Mouse (Mus musculus) macrophage (primary cell): ENCODE measurements around the gene Msh4. TPM values are rescaled to one million over a fixed set of nuclear protein-coding genes. Genes with fewer than 3 reads are reported as not detected.
"Not testable (repeated sequence)": the region's sequence is repeated elsewhere in the genome, so short reads cannot be mapped to it uniquely, and the experiment has no call there.

Source experiments
- H3K27ac ChIP-seq: fragments of 350-480 bp; formaldehyde crosslinking; 2 replicates; pipeline ENCODE4 v1.9.0; 2021
- H3K36me3 ChIP-seq: fragments of 350-480 bp; formaldehyde crosslinking; 2 replicates; pipeline ENCODE4 v1.9.0; 2021; ENCODE audit errors: inconsistent target
- H3K4me3 ChIP-seq: fragments of 350-480 bp; formaldehyde crosslinking; 2 replicates; pipeline ENCODE4 v1.9.0; 2021; ENCODE audit errors: inconsistent target
- H3K79me2 ChIP-seq: fragments of 350-480 bp; formaldehyde crosslinking; 2 replicates; pipeline ENCODE4 v1.9.0; 2021; ENCODE audit errors: inconsistent target
- WGBS: methylation state at CpG from one replicate; pipeline ENCODE4 v1.1.7; 2026; ENCODE audit warnings: inconsistent platforms; ENCODE audit not compliant: missing documents; 5-methylcytosine and 5-hydroxymethylcytosine counted together
- polyA plus RNA-seq: library from polyadenylated mRNA; stranded (reverse); fragments of 250-400 nt; gene quantifications from 3 replicates; pipeline ENCODE4 v1.2.4, GENCODE M21; 2018; ENCODE audit warnings: inconsistent platforms

Msh4 gene
- polyA plus RNA-seq, 1 experiment from 2014 or later, result not detected

GRCm38 (mm10) chr3:153895454-153895853 is 10.5 kb downstream of the Msh4 start:
- no peak overlapping the region for H3K4me3 ChIP-seq
- H3K36me3 ChIP-seq, result no peaks in the 10 kb centered on the region
- no peak overlapping the region for H3K27ac ChIP-seq
- 28% methylated on average over 3 of the region's 3 CpGs for WGBS
- H3K79me2 ChIP-seq, result no peaks in the 10 kb centered on the region

DNA sequence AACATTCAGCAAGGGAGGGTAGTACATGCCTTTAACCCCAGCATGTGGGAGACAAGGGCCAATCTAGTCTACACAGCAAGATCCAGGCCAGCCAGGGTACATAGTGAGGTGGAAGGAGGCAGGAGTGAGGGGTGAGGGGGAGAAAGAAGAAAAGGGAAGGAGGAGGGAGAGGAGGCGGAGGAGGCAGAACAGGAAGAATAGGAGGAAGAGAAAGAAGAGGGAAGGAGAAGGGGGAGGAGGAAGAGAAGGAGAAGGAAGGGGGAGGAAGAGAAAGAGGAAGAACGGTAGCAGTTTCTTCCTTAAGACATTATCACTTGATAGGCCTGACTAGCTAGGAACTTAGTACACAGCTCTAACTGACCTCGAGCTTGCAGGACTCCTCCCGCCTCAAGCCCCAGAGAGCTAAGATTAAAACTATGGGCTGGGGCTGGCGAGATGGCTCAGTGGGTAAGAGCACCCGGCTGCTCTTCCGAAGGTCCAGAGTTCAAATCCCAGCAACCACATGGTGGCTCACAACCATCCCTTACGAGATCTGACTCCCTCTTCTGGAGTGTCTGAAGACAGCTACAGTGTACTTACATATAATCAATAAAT is 16.7 kb downstream of the Msh4 start:
- WGBS, result 44% methylated on average over 5 of the region's 8 CpGs

GRCm38 (mm10) chr3:153888141-153888540 is 17.8 kb downstream of the Msh4 start:
- no peaks in the 10 kb centered on the region for H3K36me3 ChIP-seq
- no peak overlapping the region for H3K27ac ChIP-seq
- WGBS, result 96% methylated on average over 6 of the region's 6 CpGs
- H3K79me2 ChIP-seq, result no peaks in the 10 kb centered on the region
- H3K4me3 ChIP-seq, result no peak overlapping the region

More for the DNA sequence above, 16.7 kb downstream of the Msh4 start:
- no peak overlapping the region for H3K27ac ChIP-seq
- H3K79me2 ChIP-seq, result no peaks in the 10 kb centered on the region
- no peaks in the 10 kb centered on the region for H3K36me3 ChIP-seq
- H3K4me3 ChIP-seq, result no peak overlapping the region

DNA sequence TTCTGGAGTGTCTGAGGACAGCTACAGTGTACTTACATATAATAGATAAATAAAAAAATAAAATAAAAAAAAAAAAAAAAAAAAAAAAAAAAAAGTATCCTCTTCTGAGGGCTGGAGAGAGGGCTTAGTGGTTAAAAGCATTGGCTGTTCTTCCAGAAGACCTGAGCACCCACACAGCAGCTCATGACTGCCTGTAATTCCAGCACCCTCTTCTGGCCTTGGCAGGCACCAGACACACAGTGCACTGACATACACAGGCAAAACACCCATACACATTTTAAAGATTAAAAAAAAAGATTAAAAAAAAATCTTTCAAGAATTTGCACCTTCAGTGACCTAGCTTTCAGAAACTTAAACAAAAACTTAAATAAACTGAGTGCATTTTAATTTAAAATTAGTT is 19.6 kb downstream of the Msh4 start:
- Histone ChIP-seq H3K79me2 (no peaks in the 10 kb centered on the region), H3K36me3 (no peaks in the 10 kb centered on the region), H3K27ac (no peak overlapping the region), H3K4me3 (no peak overlapping the region)

GRCm38 (mm10) chr3:153871396-153871795 is 34.5 kb downstream of the Msh4 start:
- no peaks in the 10 kb centered on the region for H3K36me3 ChIP-seq
- no peak overlapping the region for H3K27ac ChIP-seq
- 90% methylated on average over 5 of the region's 5 CpGs for WGBS
- H3K4me3 ChIP-seq, result no peak overlapping the region
- H3K79me2 ChIP-seq, result no peaks in the 10 kb centered on the region

DNA sequence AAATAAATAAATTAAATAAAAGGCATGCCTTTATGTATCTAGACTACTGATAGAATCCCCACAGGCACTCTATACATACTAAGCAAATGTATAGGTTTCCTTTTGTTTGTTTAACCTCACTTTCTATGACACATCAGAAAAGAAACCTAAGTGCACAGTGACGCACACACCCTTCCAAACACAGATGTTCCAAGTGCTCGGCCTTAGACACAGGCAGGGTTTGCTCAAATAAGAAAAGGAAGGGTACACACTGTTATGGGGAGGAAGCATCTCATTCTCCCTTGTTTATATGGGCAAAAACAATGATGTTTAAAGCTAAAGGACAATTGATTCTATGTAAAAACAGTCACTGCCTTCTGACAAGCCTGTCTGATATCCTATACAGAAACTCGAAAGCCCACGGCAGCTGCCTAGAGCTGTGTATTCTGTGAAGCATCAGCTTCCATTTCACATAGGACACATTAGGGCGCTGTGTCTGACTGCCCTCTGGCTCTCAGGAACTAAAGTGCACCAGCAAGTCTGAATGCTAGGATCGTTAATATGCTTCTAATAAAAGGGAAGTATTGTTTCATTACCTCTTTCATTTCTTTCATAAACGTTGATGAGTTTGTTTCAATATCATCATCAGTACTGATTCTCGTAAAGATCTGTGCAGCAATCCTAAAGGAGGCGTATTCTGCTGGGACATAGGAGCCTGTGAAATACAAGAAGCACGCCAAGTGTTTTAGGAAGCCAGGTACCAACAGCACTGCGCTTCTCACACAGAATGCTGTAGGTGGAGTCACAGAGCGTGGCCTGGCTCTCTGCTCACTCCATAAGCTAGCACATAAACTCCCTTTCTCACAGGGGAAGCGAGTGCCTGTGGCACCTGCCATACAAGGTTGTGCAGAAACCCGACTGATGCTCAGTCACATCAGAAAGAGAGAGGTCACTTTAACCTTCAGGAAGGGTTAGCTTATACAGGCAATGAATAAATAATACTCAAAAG is 38.5 kb downstream of the Msh4 start:
- WGBS, result 77% methylated on average over 14 of the region's 14 CpGs
- H3K4me3 ChIP-seq, result no peak overlapping the region
- H3K36me3 ChIP-seq, result no peaks in the 10 kb centered on the region
- no peak overlapping the region for H3K27ac ChIP-seq
- H3K79me2 ChIP-seq, result no peaks in the 10 kb centered on the region

DNA sequence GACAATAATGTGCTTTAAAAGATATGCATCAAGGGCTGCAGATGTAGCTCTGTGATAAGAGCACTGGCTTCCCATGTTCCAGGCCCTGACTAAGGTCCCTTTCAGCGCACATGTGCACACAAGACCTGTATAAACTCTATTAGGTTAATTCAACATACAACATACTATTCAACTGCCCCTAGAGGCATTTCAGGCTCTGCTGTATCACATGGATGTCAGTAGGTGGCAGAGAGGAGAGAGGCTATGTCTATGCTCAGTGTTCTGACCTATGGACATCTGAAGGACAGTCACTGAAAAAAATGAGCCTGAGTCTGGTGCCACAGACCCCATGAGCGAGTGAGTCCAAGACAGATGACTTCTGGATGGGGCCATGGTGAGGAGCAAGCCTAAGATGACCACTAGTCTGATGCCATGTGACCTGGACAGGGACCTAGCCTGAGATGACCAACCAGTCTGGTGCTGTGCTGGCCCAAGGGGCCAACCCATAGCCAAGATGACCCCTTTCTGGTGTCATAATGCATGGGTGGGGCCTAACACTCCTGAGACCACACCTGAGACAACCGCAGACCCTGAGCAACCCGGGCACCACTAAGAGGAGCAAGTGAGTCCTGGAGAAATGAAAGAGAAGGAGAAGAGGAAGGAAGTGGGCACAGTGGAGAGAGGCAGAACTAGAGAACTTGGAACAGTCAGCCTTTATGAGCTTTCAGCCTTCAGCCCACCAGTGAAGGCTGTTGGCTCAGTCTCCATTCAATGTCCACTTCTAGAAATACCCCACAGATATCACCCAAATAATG is 41.1 kb downstream of the Msh4 start:
- H3K4me3 ChIP-seq, result no peak overlapping the region

GRCm38 (mm10) chr3:153863816-153864215 is 42.1 kb downstream of the Msh4 start:
- Histone ChIP-seq H3K4me3 (no peak overlapping the region), H3K36me3 (no peaks in the 10 kb centered on the region), H3K79me2 (no peaks in the 10 kb centered on the region), H3K27ac (no peak overlapping the region)
- 11% methylated on average over 1 of the region's 2 CpGs for WGBS

More for the DNA sequence above, 41.1 kb downstream of the Msh4 start:
- Histone ChIP-seq H3K27ac (no peak overlapping the region), H3K36me3 (no peaks in the 10 kb centered on the region), H3K79me2 (no peaks in the 10 kb centered on the region)
- 38% methylated on average over 4 of the region's 4 CpGs for WGBS

DNA sequence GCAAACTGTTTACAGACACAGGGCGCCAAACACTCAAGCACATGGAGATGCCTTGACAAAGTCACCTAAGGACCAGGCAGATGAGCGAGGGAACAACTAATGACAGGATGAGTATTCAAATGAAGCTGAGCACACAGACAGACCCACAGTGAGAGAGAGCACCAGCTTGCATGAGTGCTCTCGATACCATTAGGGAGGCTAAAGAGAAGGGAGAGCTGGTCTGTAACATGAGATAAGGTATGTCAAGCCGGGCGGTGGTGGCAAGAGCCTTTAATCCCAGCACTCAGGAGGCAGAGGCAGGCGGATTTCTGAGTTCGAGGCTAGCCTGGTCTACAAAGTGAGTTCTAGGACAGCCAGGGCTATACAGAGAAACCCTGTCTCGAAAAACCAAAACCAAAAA is 45.5 kb downstream of the Msh4 start:
- WGBS, result 92% methylated on average over 7 of the region's 8 CpGs
- H3K4me3 ChIP-seq, H3K36me3 ChIP-seq, H3K27ac ChIP-seq, H3K79me2 ChIP-seq: not testable (repeated sequence)

GRCm38 (mm10) chr3:153858350-153859001 is 47.5 kb downstream of the Msh4 start:
- WGBS, result 87% methylated on average over 10 of the region's 10 CpGs
- H3K79me2 ChIP-seq, result no peaks in the 10 kb centered on the region
- H3K27ac ChIP-seq, result no peak overlapping the region
- H3K4me3 ChIP-seq, result no peak overlapping the region
- H3K36me3 ChIP-seq, result no peaks in the 10 kb centered on the region

DNA sequence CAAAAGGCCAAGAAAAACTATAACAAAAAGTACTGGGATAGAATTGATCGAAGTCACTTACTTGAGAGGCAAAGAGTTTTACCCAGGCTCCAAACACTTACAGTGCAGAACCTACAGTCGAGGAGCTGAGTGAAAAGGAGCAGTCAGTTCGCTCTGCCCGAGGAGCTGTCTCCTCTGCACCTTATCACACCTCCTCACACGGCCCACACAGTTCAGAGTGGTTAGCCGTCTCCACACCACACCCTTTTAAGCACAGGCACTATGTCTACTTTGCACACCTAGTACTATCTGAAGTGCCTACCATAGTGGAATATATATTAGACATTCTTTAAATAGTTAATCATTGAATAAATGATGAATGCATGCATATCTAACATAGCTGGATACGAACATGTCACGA is 53.7 kb downstream of the Msh4 start:
- no peak overlapping the region for H3K27ac ChIP-seq
- H3K36me3 ChIP-seq, result no peaks in the 10 kb centered on the region
- no peak overlapping the region for H3K4me3 ChIP-seq
- H3K79me2 ChIP-seq, result no peaks in the 10 kb centered on the region
- WGBS, result 81% methylated on average over 6 of the region's 8 CpGs

GRCm38 (mm10) chr3:153850759-153851158 is 55.2 kb downstream of the Msh4 start:
- no peak overlapping the region for H3K4me3 ChIP-seq
- no peak overlapping the region for H3K27ac ChIP-seq
- WGBS, result 94% methylated on average over 7 of the region's 7 CpGs
- no peaks in the 10 kb centered on the region for H3K36me3 ChIP-seq
- no peaks in the 10 kb centered on the region for H3K79me2 ChIP-seq

DNA sequence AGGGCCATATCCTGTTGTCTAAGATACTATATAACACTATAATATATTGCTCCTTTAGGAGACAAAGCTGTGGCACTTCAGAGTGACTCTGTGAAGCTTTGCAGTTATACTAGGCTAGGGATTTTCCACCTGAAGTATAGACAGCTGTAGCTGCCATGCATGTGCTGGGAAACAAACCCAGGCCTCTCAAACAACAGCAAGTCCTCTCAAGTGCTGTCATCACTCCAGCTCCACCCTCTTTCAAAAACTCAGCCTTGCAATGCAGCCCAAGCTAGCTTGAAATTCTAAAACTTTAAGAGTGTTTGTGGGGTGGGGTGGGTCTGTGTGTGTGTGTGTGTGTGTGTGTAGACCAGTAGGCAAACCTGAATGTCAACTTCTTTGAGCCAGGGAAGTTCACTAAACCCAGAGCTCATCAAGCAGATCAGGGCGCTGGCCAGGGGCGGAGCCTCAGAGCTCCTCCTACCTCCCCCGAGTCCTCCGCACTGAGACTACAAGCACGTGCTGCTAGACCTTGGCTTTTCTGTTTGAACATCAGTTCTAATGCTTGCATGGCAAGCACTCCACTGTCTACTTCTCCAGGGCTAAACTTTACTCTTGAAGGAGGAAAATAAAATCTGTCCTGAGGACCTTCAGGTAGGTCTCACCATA is 56.4 kb downstream of the Msh4 start:
- no peak overlapping the region for H3K4me3 ChIP-seq
- WGBS, result 14% methylated on average over 3 of the region's 5 CpGs
- no peaks in the 10 kb centered on the region for H3K79me2 ChIP-seq
- H3K36me3 ChIP-seq, result no peaks in the 10 kb centered on the region
- H3K27ac ChIP-seq, result no peak overlapping the region

- 89% methylated on average over 7 of the region's 7 CpGs for WGBS
- H3K36me3 ChIP-seq, result no peaks in the 10 kb centered on the region
- no peaks in the 10 kb centered on the region for H3K79me2 ChIP-seq
- H3K27ac ChIP-seq, result no peak overlapping the region
- no peak overlapping the region for H3K4me3 ChIP-seq
Measured at GRCm38 (mm10) chr3:153847207-153847733, 58.7 kb downstream of the Msh4 start.
